Mouse (Mus musculus): Measurements from ENCODE around the gene Ptrh1. TPM values are rescaled to one million over a fixed set of nuclear protein-coding genes. Genes with fewer than 3 reads are reported as not detected.

Ptrh1 gene
- polyA plus RNA-seq, 1 experiment from 2014 or later = 3.7 TPM

- WGBS (ENCODE audit: insufficient replicate concordance) = 81% methylated on average over 16 of the region's 16 CpGs
- H3K27me3 ChIP-seq (ENCODE audit: control insufficient read depth, insufficient read depth, low read length) = 0 out of 2 replicates have a peak, but pooled peaks cover 4% of the 10 kb centered on the region
- peaks cover 8% of the 10 kb centered on the region for H3K36me3 ChIP-seq (ENCODE audit: control insufficient read depth, insufficient read depth, low read length)
- no peak for ATAC-seq (replicated peaks; ENCODE audit: insufficient number of reproducible peaks, low FRiP score, low TSS enrichment)
- no peak overlapping the region for H3K4me3 ChIP-seq (ENCODE audit: low read depth, low read length)
- peaks cover 5% of the 10 kb centered on the region for H3K4me1 ChIP-seq (ENCODE audit: control insufficient read depth, insufficient read depth, low read length)
- no peaks in the 10 kb centered on the region for H3K9me3 ChIP-seq (replicated peaks; ENCODE audit: control insufficient read depth, low read length)
- no peak overlapping the region for H3K4me2 ChIP-seq
- no peak overlapping the region for H3K9ac ChIP-seq (ENCODE audit: low read depth, low read length)
- H3K27ac ChIP-seq (ENCODE audit: low read depth, low read length) = no peak overlapping the region
Observed at GRCm38 (mm10) chr2:32749082-32749481, 26.5 kb upstream of the Ptrh1 start.

GRCm38 (mm10) chr2:32750199-32750598 lies 25.4 kb upstream of the Ptrh1 start:
- ATAC-seq (replicated peaks; ENCODE audit: insufficient number of reproducible peaks, low FRiP score, low TSS enrichment) = no peak
- no peak overlapping the region for H3K4me2 ChIP-seq
- H3K27me3 ChIP-seq (ENCODE audit: control insufficient read depth, insufficient read depth, low read length) = no peaks in the 10 kb centered on the region
- no peak overlapping the region for H3K27ac ChIP-seq (ENCODE audit: low read depth, low read length)
- no peak overlapping the region for H3K9ac ChIP-seq (ENCODE audit: low read depth, low read length)
- 65% methylated on average over 7 of the region's 7 CpGs for WGBS (ENCODE audit: insufficient replicate concordance)
- peaks cover 5% of the 10 kb centered on the region for H3K4me1 ChIP-seq (ENCODE audit: control insufficient read depth, insufficient read depth, low read length)
- H3K36me3 ChIP-seq (ENCODE audit: control insufficient read depth, insufficient read depth, low read length) = peaks cover 8% of the 10 kb centered on the region
- H3K4me3 ChIP-seq (ENCODE audit: low read depth, low read length) = no peak overlapping the region
- H3K9me3 ChIP-seq (replicated peaks; ENCODE audit: control insufficient read depth, low read length) = no peaks in the 10 kb centered on the region

- 17% methylated on average over 31 of the region's 31 CpGs for WGBS (ENCODE audit: insufficient replicate concordance)
- Histone ChIP-seq H3K9me3 (replicated peaks; ENCODE audit: control insufficient read depth, low read length) (no peaks in the 10 kb centered on the region), H3K27ac (ENCODE audit: low read depth, low read length) (0 out of 2 replicates have a peak overlapping the region, but pooled peaks have one; percentile 15), H3K9ac (ENCODE audit: low read depth, low read length) (peak overlapping the region; percentile 63), H3K4me3 (ENCODE audit: low read depth, low read length) (peak overlapping the region; percentile 42), H3K27me3 (ENCODE audit: control insufficient read depth, insufficient read depth, low read length) (no peaks in the 10 kb centered on the region), H3K4me1 (ENCODE audit: control insufficient read depth, insufficient read depth, low read length) (peaks cover 5% of the 10 kb centered on the region), H3K36me3 (ENCODE audit: control insufficient read depth, insufficient read depth, low read length) (peaks cover 6% of the 10 kb centered on the region), H3K4me2 (peak overlapping the region; percentile 63)
- peak; percentile 78 for ATAC-seq (replicated peaks; ENCODE audit: insufficient number of reproducible peaks, low FRiP score, low TSS enrichment)
Observed at GRCm38 (mm10) chr2:32750887-32751664, 24.5 kb upstream of the Ptrh1 start.

GRCm38 (mm10) chr2:32751665-32752033 lies 23.9 kb upstream of the Ptrh1 start:
- Histone ChIP-seq H3K9me3 (replicated peaks; ENCODE audit: control insufficient read depth, low read length) (no peaks in the 10 kb centered on the region), H3K36me3 (ENCODE audit: control insufficient read depth, insufficient read depth, low read length) (peaks cover 4% of the 10 kb centered on the region; the same call in 1 of the 2 replicates), H3K27ac (ENCODE audit: low read depth, low read length) (0 out of 2 replicates have a peak overlapping the region, but pooled peaks have one; percentile 15), H3K4me2 (peak overlapping the region; percentile 63), H3K9ac (ENCODE audit: low read depth, low read length) (peak overlapping the region; percentile 63), H3K27me3 (ENCODE audit: control insufficient read depth, insufficient read depth, low read length) (no peaks in the 10 kb centered on the region), H3K4me1 (ENCODE audit: control insufficient read depth, insufficient read depth, low read length) (peaks cover 5% of the 10 kb centered on the region), H3K4me3 (ENCODE audit: low read depth, low read length) (peak overlapping the region; percentile 42)
- 43% methylated on average over 8 of the region's 10 CpGs for WGBS (ENCODE audit: insufficient replicate concordance)
- no peak for ATAC-seq (replicated peaks; ENCODE audit: insufficient number of reproducible peaks, low FRiP score, low TSS enrichment)

GRCm38 (mm10) chr2:32752181-32752580 lies 23.4 kb upstream of the Ptrh1 start:
- Histone ChIP-seq H3K4me1 (ENCODE audit: control insufficient read depth, insufficient read depth, low read length) (peaks cover 5% of the 10 kb centered on the region), H3K27ac (ENCODE audit: low read depth, low read length) (no peak overlapping the region), H3K9ac (ENCODE audit: low read depth, low read length) (no peak overlapping the region), H3K9me3 (replicated peaks; ENCODE audit: control insufficient read depth, low read length) (no peaks in the 10 kb centered on the region), H3K4me3 (ENCODE audit: low read depth, low read length) (no peak overlapping the region), H3K36me3 (ENCODE audit: control insufficient read depth, insufficient read depth, low read length) (peaks cover 4% of the 10 kb centered on the region; the same call in 1 of the 2 replicates), H3K4me2 (peak overlapping the region; percentile 63; the same call in 1 of the 2 replicates), H3K27me3 (ENCODE audit: control insufficient read depth, insufficient read depth, low read length) (no peaks in the 10 kb centered on the region)
- no peak for ATAC-seq (replicated peaks; ENCODE audit: insufficient number of reproducible peaks, low FRiP score, low TSS enrichment)
- 71% methylated on average over 10 of the region's 10 CpGs for WGBS (ENCODE audit: insufficient replicate concordance)

- no peak overlapping the region for H3K4me3 ChIP-seq (ENCODE audit: low read depth, low read length)
- no peak overlapping the region for H3K4me2 ChIP-seq
- peaks cover 14% of the 10 kb centered on the region; the same call in 1 of the 2 replicates for H3K36me3 ChIP-seq (ENCODE audit: control insufficient read depth, insufficient read depth, low read length)
- 0 out of 2 replicates have a peak, but pooled peaks cover 2% of the 10 kb centered on the region for H3K4me1 ChIP-seq (ENCODE audit: control insufficient read depth, insufficient read depth, low read length)
- ATAC-seq (replicated peaks; ENCODE audit: insufficient number of reproducible peaks, low FRiP score, low TSS enrichment) = no peak
- 36% methylated on average over 6 of the region's 6 CpGs for WGBS (ENCODE audit: insufficient replicate concordance)
- no peaks in the 10 kb centered on the region for H3K27me3 ChIP-seq (ENCODE audit: control insufficient read depth, insufficient read depth, low read length)
- no peaks in the 10 kb centered on the region for H3K9me3 ChIP-seq (replicated peaks; ENCODE audit: control insufficient read depth, low read length)
- no peak overlapping the region for H3K9ac ChIP-seq (ENCODE audit: low read depth, low read length)
- H3K27ac ChIP-seq (ENCODE audit: low read depth, low read length) = no peak overlapping the region
Observed at GRCm38 (mm10) chr2:32756674-32757055, 18.9 kb upstream of the Ptrh1 start.

GRCm38 (mm10) chr2:32757056-32757845 lies 18.3 kb upstream of the Ptrh1 start, which contains the start of gene Tor2a:
Tor2a (plus strand) TSS chr2:32757234.
- Histone ChIP-seq H3K4me3 (ENCODE audit: low read depth, low read length) (peak within 1 kb of the TSS; percentile 69), H3K36me3 (ENCODE audit: control insufficient read depth, insufficient read depth, low read length) (peaks cover 16% of the 10 kb centered on the region; the same call in 1 of the 2 replicates), H3K4me2 (peak within 1 kb of the TSS; percentile 67), H3K27ac (ENCODE audit: low read depth, low read length) (peak within 1 kb of the TSS; percentile 83), H3K9me3 (replicated peaks; ENCODE audit: control insufficient read depth, low read length) (no peaks in the 10 kb centered on the region), H3K27me3 (ENCODE audit: control insufficient read depth, insufficient read depth, low read length) (no peaks in the 10 kb centered on the region), H3K4me1 (ENCODE audit: control insufficient read depth, insufficient read depth, low read length) (0 out of 2 replicates have a peak, but pooled peaks cover 2% of the 10 kb centered on the region), H3K9ac (ENCODE audit: low read depth, low read length) (peak within 1 kb of the TSS; percentile 85)
- peak; percentile 92 for ATAC-seq (replicated peaks; ENCODE audit: insufficient number of reproducible peaks, low FRiP score, low TSS enrichment)
- WGBS (ENCODE audit: insufficient replicate concordance) = under 1% methylated on average over 65 of the region's 66 CpGs

- H3K9me3 ChIP-seq (replicated peaks; ENCODE audit: control insufficient read depth, low read length) = no peaks in the 10 kb centered on the region
- WGBS (ENCODE audit: insufficient replicate concordance) = 63% methylated on average over 8 of the region's 8 CpGs
- 0 out of 2 replicates have a peak, but pooled peaks cover 2% of the 10 kb centered on the region for H3K4me1 ChIP-seq (ENCODE audit: control insufficient read depth, insufficient read depth, low read length)
- no peaks in the 10 kb centered on the region for H3K27me3 ChIP-seq (ENCODE audit: control insufficient read depth, insufficient read depth, low read length)
- peak overlapping the region; percentile 12; the same call in 1 of the 2 replicates for H3K9ac ChIP-seq (ENCODE audit: low read depth, low read length)
- peaks cover 14% of the 10 kb centered on the region; the same call in 1 of the 2 replicates for H3K36me3 ChIP-seq (ENCODE audit: control insufficient read depth, insufficient read depth, low read length)
- H3K4me2 ChIP-seq = no peak overlapping the region
- H3K4me3 ChIP-seq (ENCODE audit: low read depth, low read length) = no peak overlapping the region
- no peak for ATAC-seq (replicated peaks; ENCODE audit: insufficient number of reproducible peaks, low FRiP score, low TSS enrichment)
- H3K27ac ChIP-seq (ENCODE audit: low read depth, low read length) = no peak overlapping the region
Observed at GRCm38 (mm10) chr2:32758503-32758902, 17.1 kb upstream of the Ptrh1 start.

All from heart, embryonic 11.5 days (tissue).